Mouse (Mus musculus) hindbrain, embryonic 15.5 days (tissue): ENCODE data around the gene Htr1d. TPM values are rescaled to one million over a fixed set of nuclear protein-coding genes. Genes with fewer than 3 reads are reported as not detected.

Experiments used
- ATAC-seq: fragments of 200-750 bp; cut with Nextera tagmentation; 2 replicates; pipeline ENCODE4 v1.8.0; 2017; ENCODE audit warnings: low read depth, moderate number of reproducible peaks, moderate TSS enrichment; ENCODE audit not compliant: low FRiP score
- H3K27ac ChIP-seq: fragments of 300-500 bp; sonication (generic); replicated peaks from 2 replicates; pipeline ENCODE4 v1.5.1; 2015; ENCODE audit warnings: mild to moderate bottlenecking, inconsistent platforms
- H3K27me3 ChIP-seq: fragments of 300-500 bp; sonication (generic); 2 replicates; pipeline ENCODE4 v1.6.1; 2015; ENCODE audit warnings: control low read depth, inconsistent platforms
- H3K36me3 ChIP-seq: fragments of 300-500 bp; sonication (generic); 2 replicates; pipeline ENCODE4 v1.6.1; 2015; ENCODE audit warnings: control low read depth, inconsistent platforms
- H3K4me1 ChIP-seq: fragments of 300-500 bp; sonication (generic); replicated peaks from 2 replicates; pipeline ENCODE4 v1.6.1; 2015; ENCODE audit warnings: control low read depth, inconsistent platforms
- H3K4me2 ChIP-seq: fragments of 300-500 bp; sonication (generic); 2 replicates; pipeline ENCODE4 v1.6.1; 2015; ENCODE audit warnings: moderate library complexity, mild to moderate bottlenecking, inconsistent platforms
- H3K4me3 ChIP-seq: fragments of 300-500 bp; sonication (generic); 2 replicates; pipeline ENCODE4 v1.5.1; 2015; ENCODE audit warnings: mild to moderate bottlenecking, inconsistent platforms
- H3K9ac ChIP-seq: fragments of 300-500 bp; sonication (generic); 2 replicates; pipeline ENCODE4 v1.6.1; 2015; ENCODE audit warnings: inconsistent platforms
- H3K9me3 ChIP-seq: fragments of 300-500 bp; sonication (generic); 2 replicates; pipeline ENCODE4 v1.6.1; 2016; ENCODE audit warnings: control low read depth, inconsistent platforms
- WGBS: fragments of 180-500 bp; shearing (Covaris S2); methylation state at CpG from one replicate; pipeline ENCODE4 v1.1.7; 2015; 5-methylcytosine and 5-hydroxymethylcytosine counted together
- polyA plus RNA-seq: library from polyadenylated mRNA; unstranded; fragments of >200 nt; fragmentation: Nextera tagmentation; extraction: Ambion mirVana; gene quantifications from 2 replicates; pipeline ENCODE4 v1.2.1, GENCODE M21; 2015

The Htr1d gene
- polyA plus RNA-seq, 1 experiment from 2014 or later, result 3.3 TPM

- Histone ChIP-seq H3K36me3 (no peaks in the 10 kb centered on the region), H3K4me2 (peak overlapping the region; percentile 98), H3K9me3 (no peaks in the 10 kb centered on the region), H3K27me3 (peaks cover 43% of the 10 kb centered on the region), H3K9ac (peak overlapping the region; percentile 47; the same call in 1 of the 2 replicates), H3K4me3 (peak overlapping the region; percentile 52), H3K4me1 (peaks cover 17% of the 10 kb centered on the region), H3K27ac (no peak overlapping the region)
- WGBS, result 5% methylated on average over 15 of the region's 15 CpGs
- ATAC-seq, result no peak
Observed at GRCm38 (mm10) chr4:136425000-136425288, 1.6 kb downstream of the Htr1d start.

DNA sequence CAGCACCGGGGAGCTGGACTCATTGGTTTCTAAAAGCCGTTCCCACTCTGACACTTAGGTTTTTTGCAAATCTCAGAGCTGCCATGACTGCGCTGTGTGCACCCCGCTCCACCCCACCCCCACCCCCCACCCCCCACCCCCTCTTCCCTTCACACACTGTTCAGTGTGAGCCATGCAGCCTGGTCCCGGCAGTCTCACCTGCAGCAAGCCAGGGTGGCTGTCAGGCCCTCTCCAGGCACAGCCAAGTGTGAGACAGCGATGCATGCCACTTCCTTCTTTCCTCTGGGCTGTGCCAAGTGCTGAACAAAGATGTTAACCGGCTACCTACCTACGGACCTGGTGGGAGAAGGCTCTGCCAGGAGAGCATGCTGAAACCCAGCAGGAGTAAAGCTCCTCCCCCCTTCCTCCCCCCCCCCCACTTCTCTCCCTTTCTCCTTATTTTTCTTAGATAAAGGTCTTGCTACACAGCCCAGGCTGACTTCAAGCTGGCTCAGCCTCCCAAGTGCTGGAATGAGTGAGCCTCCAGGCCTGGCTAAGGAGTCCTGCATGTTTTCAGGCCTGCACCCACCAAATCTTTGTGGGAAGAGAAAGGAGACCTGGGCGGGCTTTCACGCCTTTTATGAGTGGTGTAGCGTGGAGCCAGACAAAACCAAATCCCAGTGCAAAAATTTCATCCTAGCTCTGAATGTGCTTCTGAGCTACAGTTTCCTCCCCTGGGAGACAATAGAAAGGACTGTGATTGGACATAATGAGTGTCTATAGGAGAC is 7.5 kb downstream of the Htr1d start:
- Histone ChIP-seq H3K27ac (0 out of 2 replicates have a peak overlapping the region, but pooled peaks have one; percentile 20), H3K4me2 (no peak overlapping the region), H3K36me3 (no peaks in the 10 kb centered on the region), H3K4me3 (no peak overlapping the region), H3K9ac (no peak overlapping the region), H3K9me3 (no peaks in the 10 kb centered on the region), H3K27me3 (peaks cover 10% of the 10 kb centered on the region), H3K4me1 (peaks cover 12% of the 10 kb centered on the region)
- WGBS, result 25% methylated on average over 11 of the region's 11 CpGs
- 0 out of 2 replicates have a peak, but pooled peaks have one; percentile 30 for ATAC-seq

DNA sequence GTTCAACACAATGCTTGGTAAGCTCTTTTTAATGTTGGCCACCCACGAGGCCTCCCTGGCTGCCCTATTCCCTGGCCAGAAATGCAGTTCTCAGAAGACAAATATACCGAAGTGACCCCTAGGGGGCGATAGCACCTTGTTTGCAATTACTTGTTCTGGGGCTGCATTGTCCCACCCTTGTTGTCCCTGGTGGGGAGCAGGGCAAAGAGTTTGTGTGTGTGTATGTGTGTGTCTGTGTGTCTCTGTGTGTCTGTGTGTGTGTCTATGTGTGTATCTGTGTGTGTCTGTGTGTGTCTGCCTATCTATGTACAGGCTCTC is 8.0 kb downstream of the Htr1d start:
- WGBS, result 1% methylated on average over 3 of the region's 3 CpGs
- Histone ChIP-seq H3K27ac (no peak overlapping the region), H3K9ac (no peak overlapping the region), H3K4me3 (no peak overlapping the region), H3K9me3 (no peaks in the 10 kb centered on the region), H3K4me1 (peaks cover 12% of the 10 kb centered on the region), H3K36me3 (no peaks in the 10 kb centered on the region), H3K4me2 (no peak overlapping the region), H3K27me3 (0 out of 2 replicates have a peak, but pooled peaks cover 5% of the 10 kb centered on the region)
- no peak for ATAC-seq

DNA sequence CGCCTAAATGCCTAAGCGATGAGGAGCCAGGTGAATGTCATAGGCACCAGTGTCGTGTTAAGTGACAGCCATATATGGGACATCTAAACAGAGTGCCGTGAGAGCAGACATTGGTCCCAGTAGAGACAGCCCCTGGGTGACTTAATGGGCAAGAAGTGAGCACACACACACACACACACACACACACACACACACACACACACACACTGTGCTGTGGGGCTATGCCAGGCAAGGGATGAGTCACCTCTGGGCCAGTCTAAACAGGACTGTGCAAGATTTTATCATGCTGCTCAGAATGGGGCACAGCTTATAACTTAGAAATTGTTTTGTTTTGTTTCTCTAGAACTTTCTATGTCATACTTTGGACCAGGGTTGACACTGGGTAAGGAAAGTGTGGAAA is 10.7 kb downstream of the Htr1d start:
- no peak for ATAC-seq
- no peak overlapping the region for H3K27ac ChIP-seq
- no peaks in the 10 kb centered on the region for H3K9me3 ChIP-seq
- 80% methylated on average over 4 of the region's 4 CpGs for WGBS
- 0 out of 2 replicates have a peak, but pooled peaks cover 2% of the 10 kb centered on the region for H3K27me3 ChIP-seq
- H3K4me3 ChIP-seq, result no peak overlapping the region
- H3K36me3 ChIP-seq, result no peaks in the 10 kb centered on the region
- peaks cover 12% of the 10 kb centered on the region for H3K4me1 ChIP-seq
- H3K4me2 ChIP-seq, result no peak overlapping the region
- no peak overlapping the region for H3K9ac ChIP-seq

DNA sequence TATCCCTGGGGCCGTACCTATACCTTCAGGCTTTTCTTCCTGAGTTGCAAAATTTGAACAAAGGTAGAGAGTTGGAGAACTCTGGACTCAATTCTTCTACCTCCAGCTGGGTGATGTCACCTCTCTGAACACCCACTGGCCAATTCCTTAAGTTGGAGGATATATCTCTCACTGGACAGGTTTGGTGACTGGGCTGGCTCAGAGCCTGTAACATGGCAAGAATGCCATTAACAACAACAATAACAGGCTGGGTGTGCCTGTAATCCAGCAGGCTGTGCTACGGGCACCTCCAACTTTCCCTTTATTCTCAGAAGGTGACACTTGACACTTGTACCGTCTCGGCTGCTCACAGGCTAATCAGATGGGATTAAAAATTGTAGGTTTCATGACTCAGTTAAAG is 15.8 kb downstream of the Htr1d start:
- WGBS, result 75% methylated on average over 4 of the region's 4 CpGs
- Histone ChIP-seq H3K9me3 (no peaks in the 10 kb centered on the region), H3K4me1 (no peaks in the 10 kb centered on the region), H3K27me3 (no peaks in the 10 kb centered on the region), H3K4me2 (no peak overlapping the region), H3K36me3 (no peaks in the 10 kb centered on the region), H3K27ac (no peak overlapping the region), H3K4me3 (no peak overlapping the region), H3K9ac (no peak overlapping the region)
- ATAC-seq, result no peak

DNA sequence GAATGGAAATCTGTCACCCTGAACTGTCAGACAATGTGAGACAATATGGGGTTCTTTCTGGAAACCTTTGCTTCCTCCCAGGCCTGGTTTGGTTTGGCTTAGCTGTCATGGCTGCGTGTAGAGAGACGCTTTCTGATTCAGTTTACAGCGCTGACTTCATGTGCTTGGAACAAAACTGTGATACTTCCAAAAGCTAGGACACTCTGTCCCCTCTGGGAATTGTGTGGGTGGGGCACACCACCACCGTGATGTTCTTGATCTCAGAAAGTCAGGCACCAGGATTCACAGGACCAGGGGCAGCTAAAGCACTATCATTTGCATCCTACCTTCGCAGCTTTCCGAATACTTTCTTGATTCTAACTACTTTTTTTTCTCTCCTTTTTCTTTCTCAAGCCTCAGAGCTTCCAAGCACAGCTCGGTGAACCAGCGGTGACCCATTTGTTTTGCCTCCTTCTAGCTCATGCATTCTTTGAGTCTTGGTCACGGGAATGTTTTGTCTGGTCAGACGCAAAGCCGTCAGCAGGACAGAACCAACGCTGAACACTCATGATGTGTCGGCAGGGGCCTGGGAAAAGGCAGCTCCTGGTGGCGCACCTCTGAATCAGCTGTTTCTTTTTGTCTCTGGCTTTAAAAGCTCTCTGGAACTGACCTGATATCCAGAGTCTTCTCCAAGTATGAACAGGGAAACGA is 18.2 kb downstream of the Htr1d start:
- no peak overlapping the region for H3K4me3 ChIP-seq
- WGBS, result 58% methylated on average over 15 of the region's 15 CpGs
- no peaks in the 10 kb centered on the region for H3K4me1 ChIP-seq
- H3K4me2 ChIP-seq, result no peak overlapping the region
- H3K27me3 ChIP-seq, result no peaks in the 10 kb centered on the region
- no peak overlapping the region for H3K27ac ChIP-seq
- H3K9me3 ChIP-seq, result no peaks in the 10 kb centered on the region
- no peaks in the 10 kb centered on the region for H3K36me3 ChIP-seq
- no peak for ATAC-seq
- no peak overlapping the region for H3K9ac ChIP-seq

DNA sequence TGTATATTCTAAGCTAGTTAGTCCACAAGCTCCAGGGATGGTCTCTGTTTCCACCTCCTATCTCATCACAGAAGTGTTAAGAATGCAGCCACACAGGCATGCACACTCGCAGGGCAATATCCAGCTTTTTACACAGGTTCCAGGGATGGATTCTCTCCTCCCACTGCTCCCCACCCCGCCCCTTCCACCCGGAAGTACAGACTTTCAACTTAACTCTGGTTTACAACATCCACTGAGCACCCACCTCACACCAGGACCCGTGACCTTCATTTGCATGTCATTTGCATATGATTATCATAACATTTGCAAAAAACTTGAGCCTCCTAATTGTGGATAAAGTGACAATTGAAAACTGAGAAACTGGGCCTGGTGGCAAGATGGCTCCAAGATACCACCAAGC is 21.2 kb downstream of the Htr1d start:
- no peak overlapping the region for H3K4me3 ChIP-seq
- WGBS, result 70% methylated on average over 4 of the region's 4 CpGs
- H3K4me2 ChIP-seq, result no peak overlapping the region
- H3K27ac ChIP-seq, result no peak overlapping the region
- H3K36me3 ChIP-seq, result no peaks in the 10 kb centered on the region
- no peak for ATAC-seq
- no peaks in the 10 kb centered on the region for H3K27me3 ChIP-seq
- no peaks in the 10 kb centered on the region for H3K9me3 ChIP-seq
- H3K4me1 ChIP-seq, result no peaks in the 10 kb centered on the region
- H3K9ac ChIP-seq, result no peak overlapping the region

- peaks cover 4% of the 10 kb centered on the region; the same call in 1 of the 2 replicates for H3K4me1 ChIP-seq
- H3K4me2 ChIP-seq, result no peak overlapping the region
- no peak overlapping the region for H3K4me3 ChIP-seq
- no peak for ATAC-seq
- H3K27ac ChIP-seq, result no peak overlapping the region
- H3K9ac ChIP-seq, result no peak overlapping the region
- no peaks in the 10 kb centered on the region for H3K27me3 ChIP-seq
- 87% methylated on average over 5 of the region's 5 CpGs for WGBS
- no peaks in the 10 kb centered on the region for H3K36me3 ChIP-seq
- no peaks in the 10 kb centered on the region for H3K9me3 ChIP-seq
Observed at GRCm38 (mm10) chr4:136449795-136450194, 26.5 kb downstream of the Htr1d start.

GRCm38 (mm10) chr4:136450271-136450670 is 26.9 kb downstream of the Htr1d start:
- Histone ChIP-seq H3K27me3 (no peaks in the 10 kb centered on the region), H3K4me1 (peaks cover 8% of the 10 kb centered on the region; the same call in 1 of the 2 replicates), H3K9ac (no peak overlapping the region), H3K4me2 (no peak overlapping the region), H3K9me3 (no peaks in the 10 kb centered on the region), H3K36me3 (no peaks in the 10 kb centered on the region), H3K4me3 (no peak overlapping the region), H3K27ac (no peak overlapping the region)
- no peak for ATAC-seq
- WGBS, result 85% methylated on average over 4 of the region's 4 CpGs

- H3K9ac ChIP-seq, result no peak overlapping the region
- WGBS, result 17% methylated on average over 6 of the region's 6 CpGs
- no peak for ATAC-seq
- H3K36me3 ChIP-seq, result no peaks in the 10 kb centered on the region
- peaks cover 8% of the 10 kb centered on the region; the same call in 1 of the 2 replicates for H3K4me1 ChIP-seq
- H3K4me3 ChIP-seq, result no peak overlapping the region
- no peak overlapping the region for H3K4me2 ChIP-seq
- no peak overlapping the region for H3K27ac ChIP-seq
- H3K9me3 ChIP-seq, result no peaks in the 10 kb centered on the region
- no peaks in the 10 kb centered on the region for H3K27me3 ChIP-seq
Observed at GRCm38 (mm10) chr4:136451564-136451963, 28.2 kb downstream of the Htr1d start.

GRCm38 (mm10) chr4:136452286-136452685 is 29.0 kb downstream of the Htr1d start:
- Histone ChIP-seq H3K27ac (no peak overlapping the region), H3K27me3 (no peaks in the 10 kb centered on the region), H3K4me2 (no peak overlapping the region), H3K4me3 (no peak overlapping the region), H3K4me1 (peaks cover 8% of the 10 kb centered on the region; the same call in 1 of the 2 replicates), H3K9me3 (no peaks in the 10 kb centered on the region), H3K9ac (no peak overlapping the region), H3K36me3 (no peaks in the 10 kb centered on the region)
- 73% methylated on average over 3 of the region's 3 CpGs for WGBS
- no peak for ATAC-seq

- no peak for ATAC-seq
- H3K4me2 ChIP-seq, result no peak overlapping the region
- peaks cover 8% of the 10 kb centered on the region; the same call in 1 of the 2 replicates for H3K4me1 ChIP-seq
- no peak overlapping the region for H3K4me3 ChIP-seq
- no peaks in the 10 kb centered on the region for H3K27me3 ChIP-seq
- no peaks in the 10 kb centered on the region for H3K9me3 ChIP-seq
- no peak overlapping the region for H3K9ac ChIP-seq
- no peaks in the 10 kb centered on the region for H3K36me3 ChIP-seq
- 81% methylated on average over 5 of the region's 5 CpGs for WGBS
- H3K27ac ChIP-seq, result no peak overlapping the region
Observed at GRCm38 (mm10) chr4:136452792-136453191, 29.5 kb downstream of the Htr1d start.
